Mouse (Mus musculus): Measurements from ENCODE around the gene Atxn3. TPM values are rescaled to one million over a fixed set of nuclear protein-coding genes. Genes with fewer than 3 reads are reported as not detected.

Gene Atxn3
- polyA plus RNA-seq, 1 experiment from 2014 or later: 23.5 TPM

GRCm38 (mm10) chr12:101947986-101948385 is 10.1 kb downstream of the Atxn3 start:
- peaks cover 4% of the 10 kb centered on the region for H3K36me3 ChIP-seq (ENCODE audit: control insufficient read depth, insufficient read depth, low read length)
- H3K27me3 ChIP-seq (ENCODE audit: control insufficient read depth, insufficient read depth, low read length): no peaks in the 10 kb centered on the region
- no peak overlapping the region for H3K4me2 ChIP-seq (replicated peaks; ENCODE audit: low read depth, low read length)
- no peak for ATAC-seq (ENCODE audit: low FRiP score)
- H3K4me3 ChIP-seq (ENCODE audit: low read depth, low read length): no peak overlapping the region
- 94% methylated on average over 8 of the region's 8 CpGs for WGBS
- H3K9ac ChIP-seq (ENCODE audit: low read depth, low read length): no peak overlapping the region
- H3K4me1 ChIP-seq (replicated peaks; ENCODE audit: control insufficient read depth, insufficient read depth, low read length): no peaks in the 10 kb centered on the region
- no peak for DNase-seq (ENCODE audit: low spot score)
- H3K9me3 ChIP-seq (ENCODE audit: control insufficient read depth, low read length): no peaks in the 10 kb centered on the region
- H3K27ac ChIP-seq (ENCODE audit: low read depth, low read length): no peak overlapping the region

GRCm38 (mm10) chr12:101937572-101937971 is 20.5 kb downstream of the Atxn3 start:
- no peaks in the 10 kb centered on the region for H3K27me3 ChIP-seq (ENCODE audit: control insufficient read depth, insufficient read depth, low read length)
- no peak overlapping the region for H3K4me3 ChIP-seq (ENCODE audit: low read depth, low read length)
- H3K9ac ChIP-seq (ENCODE audit: low read depth, low read length): no peak overlapping the region
- no peak for ATAC-seq (ENCODE audit: low FRiP score)
- H3K36me3 ChIP-seq (ENCODE audit: control insufficient read depth, insufficient read depth, low read length): peaks cover 12% of the 10 kb centered on the region
- DNase-seq (ENCODE audit: low spot score): peak; percentile 5
- no peak overlapping the region for H3K4me2 ChIP-seq (replicated peaks; ENCODE audit: low read depth, low read length)
- no peaks in the 10 kb centered on the region for H3K4me1 ChIP-seq (replicated peaks; ENCODE audit: control insufficient read depth, insufficient read depth, low read length)
- 83% methylated on average over 7 of the region's 7 CpGs for WGBS
- no peaks in the 10 kb centered on the region for H3K9me3 ChIP-seq (ENCODE audit: control insufficient read depth, low read length)
- no peak overlapping the region for H3K27ac ChIP-seq (ENCODE audit: low read depth, low read length)

GRCm38 (mm10) chr12:101935223-101935622 is 22.8 kb downstream of the Atxn3 start:
- H3K36me3 ChIP-seq (ENCODE audit: control insufficient read depth, insufficient read depth, low read length): peaks cover 5% of the 10 kb centered on the region; the same call in 1 of the 2 replicates
- DNase-seq (ENCODE audit: low spot score) (no peak), ATAC-seq (ENCODE audit: low FRiP score) (no peak)
- 96% methylated on average over 3 of the region's 3 CpGs for WGBS
- no peak overlapping the region for H3K27ac ChIP-seq (ENCODE audit: low read depth, low read length)
- no peaks in the 10 kb centered on the region for H3K27me3 ChIP-seq (ENCODE audit: control insufficient read depth, insufficient read depth, low read length)
- no peak overlapping the region for H3K4me2 ChIP-seq (replicated peaks; ENCODE audit: low read depth, low read length)
- no peaks in the 10 kb centered on the region for H3K4me1 ChIP-seq (replicated peaks; ENCODE audit: control insufficient read depth, insufficient read depth, low read length)
- H3K4me3 ChIP-seq (ENCODE audit: low read depth, low read length): no peak overlapping the region
- H3K9me3 ChIP-seq (ENCODE audit: control insufficient read depth, low read length): no peaks in the 10 kb centered on the region
- H3K9ac ChIP-seq (ENCODE audit: low read depth, low read length): no peak overlapping the region

GRCm38 (mm10) chr12:101928423-101928822 is 29.6 kb downstream of the Atxn3 start:
- Histone ChIP-seq H3K27ac (ENCODE audit: low read depth, low read length) (no peak overlapping the region), H3K4me2 (replicated peaks; ENCODE audit: low read depth, low read length) (no peak overlapping the region), H3K4me3 (ENCODE audit: low read depth, low read length) (no peak overlapping the region), H3K9ac (ENCODE audit: low read depth, low read length) (no peak overlapping the region), H3K4me1 (replicated peaks; ENCODE audit: control insufficient read depth, insufficient read depth, low read length) (no peaks in the 10 kb centered on the region), H3K27me3 (ENCODE audit: control insufficient read depth, insufficient read depth, low read length) (no peaks in the 10 kb centered on the region), H3K36me3 (ENCODE audit: control insufficient read depth, insufficient read depth, low read length) (no peaks in the 10 kb centered on the region), H3K9me3 (ENCODE audit: control insufficient read depth, low read length) (no peaks in the 10 kb centered on the region)
- ATAC-seq (ENCODE audit: low FRiP score) (no peak), DNase-seq (ENCODE audit: low spot score) (no peak)
- WGBS: 97% methylated on average over 1 of the region's 1 CpGs

GRCm38 (mm10) chr12:101922313-101922712 is 35.7 kb downstream of the Atxn3 start:
- Histone ChIP-seq H3K9me3 (ENCODE audit: control insufficient read depth, low read length) (no peaks in the 10 kb centered on the region), H3K9ac (ENCODE audit: low read depth, low read length) (no peak overlapping the region), H3K4me1 (replicated peaks; ENCODE audit: control insufficient read depth, insufficient read depth, low read length) (no peaks in the 10 kb centered on the region), H3K27ac (ENCODE audit: low read depth, low read length) (no peak overlapping the region), H3K27me3 (ENCODE audit: control insufficient read depth, insufficient read depth, low read length) (no peaks in the 10 kb centered on the region), H3K4me2 (replicated peaks; ENCODE audit: low read depth, low read length) (no peak overlapping the region), H3K4me3 (ENCODE audit: low read depth, low read length) (no peak overlapping the region), H3K36me3 (ENCODE audit: control insufficient read depth, insufficient read depth, low read length) (no peaks in the 10 kb centered on the region)
- 89% methylated on average over 6 of the region's 6 CpGs for WGBS
- DNase-seq (ENCODE audit: low spot score) (no peak), ATAC-seq (ENCODE audit: low FRiP score) (no peak)

GRCm38 (mm10) chr12:101919847-101920246 is 38.2 kb downstream of the Atxn3 start:
- Histone ChIP-seq H3K27ac (ENCODE audit: low read depth, low read length) (no peak overlapping the region), H3K4me3 (ENCODE audit: low read depth, low read length) (no peak overlapping the region), H3K36me3 (ENCODE audit: control insufficient read depth, insufficient read depth, low read length) (no peaks in the 10 kb centered on the region), H3K27me3 (ENCODE audit: control insufficient read depth, insufficient read depth, low read length) (no peaks in the 10 kb centered on the region), H3K9ac (ENCODE audit: low read depth, low read length) (no peak overlapping the region), H3K4me1 (replicated peaks; ENCODE audit: control insufficient read depth, insufficient read depth, low read length) (no peaks in the 10 kb centered on the region), H3K4me2 (replicated peaks; ENCODE audit: low read depth, low read length) (no peak overlapping the region), H3K9me3 (ENCODE audit: control insufficient read depth, low read length) (no peaks in the 10 kb centered on the region)
- WGBS: 83% methylated on average over 3 of the region's 3 CpGs
- ATAC-seq (ENCODE audit: low FRiP score) (no peak), DNase-seq (ENCODE audit: low spot score) (no peak)

GRCm38 (mm10) chr12:101917165-101917564 is 40.9 kb downstream of the Atxn3 start:
- no peaks in the 10 kb centered on the region for H3K9me3 ChIP-seq (ENCODE audit: control insufficient read depth, low read length)
- no peak for ATAC-seq (ENCODE audit: low FRiP score)
- H3K4me1 ChIP-seq (replicated peaks; ENCODE audit: control insufficient read depth, insufficient read depth, low read length): no peaks in the 10 kb centered on the region
- H3K4me3 ChIP-seq (ENCODE audit: low read depth, low read length): no peak overlapping the region
- H3K4me2 ChIP-seq (replicated peaks; ENCODE audit: low read depth, low read length): no peak overlapping the region
- H3K36me3 ChIP-seq (ENCODE audit: control insufficient read depth, insufficient read depth, low read length): no peaks in the 10 kb centered on the region
- no peak for DNase-seq (ENCODE audit: low spot score)
- no peaks in the 10 kb centered on the region for H3K27me3 ChIP-seq (ENCODE audit: control insufficient read depth, insufficient read depth, low read length)
- H3K9ac ChIP-seq (ENCODE audit: low read depth, low read length): no peak overlapping the region
- H3K27ac ChIP-seq (ENCODE audit: low read depth, low read length): no peak overlapping the region

- Histone ChIP-seq H3K27me3 (ENCODE audit: control insufficient read depth, insufficient read depth, low read length) (no peaks in the 10 kb centered on the region), H3K4me2 (replicated peaks; ENCODE audit: low read depth, low read length) (peak within 1 kb of the TSS; percentile 56), H3K27ac (ENCODE audit: low read depth, low read length) (peak within 1 kb of the TSS; percentile 54; the same call in 1 of the 2 replicates), H3K4me1 (replicated peaks; ENCODE audit: control insufficient read depth, insufficient read depth, low read length) (0 out of 2 replicates have a peak, but pooled peaks cover 2% of the 10 kb centered on the region), H3K9ac (ENCODE audit: low read depth, low read length) (peak within 1 kb of the TSS; percentile 85), H3K36me3 (ENCODE audit: control insufficient read depth, insufficient read depth, low read length) (no peaks in the 10 kb centered on the region), H3K9me3 (ENCODE audit: control insufficient read depth, low read length) (no peaks in the 10 kb centered on the region), H3K4me3 (ENCODE audit: low read depth, low read length) (peak within 1 kb of the TSS; percentile 91)
- DNase-seq (ENCODE audit: low spot score) (peak; percentile 87), ATAC-seq (ENCODE audit: low FRiP score) (peak; percentile 95)
- under 1% methylated on average over 68 of the region's 69 CpGs for WGBS
Observed at GRCm38 (mm10) chr12:101912626-101913490, 45.2 kb downstream of the Atxn3 start, which contains the start of gene Trip11. TSS of gene Trip11 (minus strand) at chr12:101913267.

- H3K27me3 ChIP-seq (ENCODE audit: control insufficient read depth, insufficient read depth, low read length): no peaks in the 10 kb centered on the region
- DNase-seq (ENCODE audit: low spot score) (no peak), ATAC-seq (ENCODE audit: low FRiP score) (no peak)
- WGBS: 86% methylated on average over 3 of the region's 3 CpGs
- no peak overlapping the region for H3K4me3 ChIP-seq (ENCODE audit: low read depth, low read length)
- no peaks in the 10 kb centered on the region for H3K36me3 ChIP-seq (ENCODE audit: control insufficient read depth, insufficient read depth, low read length)
- no peak overlapping the region for H3K4me2 ChIP-seq (replicated peaks; ENCODE audit: low read depth, low read length)
- H3K9ac ChIP-seq (ENCODE audit: low read depth, low read length): no peak overlapping the region
- H3K4me1 ChIP-seq (replicated peaks; ENCODE audit: control insufficient read depth, insufficient read depth, low read length): 0 out of 2 replicates have a peak, but pooled peaks cover 2% of the 10 kb centered on the region
- H3K9me3 ChIP-seq (ENCODE audit: control insufficient read depth, low read length): no peaks in the 10 kb centered on the region
- no peak overlapping the region for H3K27ac ChIP-seq (ENCODE audit: low read depth, low read length)
Observed at GRCm38 (mm10) chr12:101911346-101911745, 46.7 kb downstream of the Atxn3 start.

Data from hindbrain, embryonic 11.5 days (tissue).